Mouse (Mus musculus): Measurements from ENCODE around the gene Sec61a2. TPM values are rescaled to one million over a fixed set of nuclear protein-coding genes. Genes with fewer than 3 reads are reported as not detected.

Gene Sec61a2
- polyA plus RNA-seq, 1 experiment, result 103 TPM

- no peaks in the 10 kb centered on the region for H3K9me3 ChIP-seq (replicated peaks; ENCODE audit: control insufficient read depth, insufficient read depth, low read length, poor library complexity, severe bottlenecking)
- TF ChIP-seq EP300 (IDR thresholded peaks at IDR 0.05; ENCODE audit: insufficient read depth, low read depth, low read length) (no peak), CTCF (IDR thresholded peaks at IDR 0.05; ENCODE audit: low read depth, low read length) (peak; percentile 5), POLR2A (IDR thresholded peaks at IDR 0.05; ENCODE audit: insufficient read depth, low read length) (no peak)
- no peak overlapping the region for H3K4me3 ChIP-seq (ENCODE audit: low read depth, low read length)
- no peaks in the 10 kb centered on the region for H3K4me1 ChIP-seq (ENCODE audit: control insufficient read depth, insufficient read depth, low read length)
- H3K27ac ChIP-seq (ENCODE audit: insufficient read depth, low read length), result no peak overlapping the region
- peaks cover 10% of the 10 kb centered on the region for H3K36me3 ChIP-seq (ENCODE audit: control insufficient read depth, insufficient read depth, low read length, poor library complexity, severe bottlenecking)
- no peak overlapping the region for H3K9ac ChIP-seq (ENCODE audit: low read depth, poor library complexity, severe bottlenecking)
- no peaks in the 10 kb centered on the region for H3K27me3 ChIP-seq (ENCODE audit: control insufficient read depth, insufficient read depth, low read length, poor library complexity, severe bottlenecking)
Observed at GRCm38 (mm10) chr2:5906625-5907024, 11.4 kb upstream of the Sec61a2 start.

GRCm38 (mm10) chr2:5906092-5906491 is 10.9 kb upstream of the Sec61a2 start:
- Histone ChIP-seq H3K27ac (ENCODE audit: insufficient read depth, low read length) (no peak overlapping the region), H3K9me3 (replicated peaks; ENCODE audit: control insufficient read depth, insufficient read depth, low read length, poor library complexity, severe bottlenecking) (no peaks in the 10 kb centered on the region), H3K4me1 (ENCODE audit: control insufficient read depth, insufficient read depth, low read length) (no peaks in the 10 kb centered on the region), H3K4me3 (ENCODE audit: low read depth, low read length) (no peak overlapping the region), H3K27me3 (ENCODE audit: control insufficient read depth, insufficient read depth, low read length, poor library complexity, severe bottlenecking) (no peaks in the 10 kb centered on the region), H3K36me3 (ENCODE audit: control insufficient read depth, insufficient read depth, low read length, poor library complexity, severe bottlenecking) (peaks cover 10% of the 10 kb centered on the region), H3K9ac (ENCODE audit: low read depth, poor library complexity, severe bottlenecking) (no peak overlapping the region)
- TF ChIP-seq POLR2A (IDR thresholded peaks at IDR 0.05; ENCODE audit: insufficient read depth, low read length) (no peak), EP300 (IDR thresholded peaks at IDR 0.05; ENCODE audit: insufficient read depth, low read depth, low read length) (no peak), CTCF (IDR thresholded peaks at IDR 0.05; ENCODE audit: low read depth, low read length) (no peak)

GRCm38 (mm10) chr2:5900145-5900544 is 4.9 kb upstream of the Sec61a2 start:
- H3K9ac ChIP-seq (ENCODE audit: low read depth, poor library complexity, severe bottlenecking), result no peak overlapping the region
- no peaks in the 10 kb centered on the region for H3K9me3 ChIP-seq (replicated peaks; ENCODE audit: control insufficient read depth, insufficient read depth, low read length, poor library complexity, severe bottlenecking)
- H3K36me3 ChIP-seq (ENCODE audit: control insufficient read depth, insufficient read depth, low read length, poor library complexity, severe bottlenecking), result peaks cover 8% of the 10 kb centered on the region
- H3K27me3 ChIP-seq (ENCODE audit: control insufficient read depth, insufficient read depth, low read length, poor library complexity, severe bottlenecking), result no peaks in the 10 kb centered on the region
- TF ChIP-seq EP300 (IDR thresholded peaks at IDR 0.05; ENCODE audit: insufficient read depth, low read depth, low read length) (no peak), CTCF (IDR thresholded peaks at IDR 0.05; ENCODE audit: low read depth, low read length) (peak; percentile 76)
- H3K4me3 ChIP-seq (ENCODE audit: low read depth, low read length), result no peak overlapping the region
- H3K4me1 ChIP-seq (ENCODE audit: control insufficient read depth, insufficient read depth, low read length), result no peaks in the 10 kb centered on the region
- H3K27ac ChIP-seq (ENCODE audit: insufficient read depth, low read length), result no peak overlapping the region

GRCm38 (mm10) chr2:5894296-5894695 is 936 bp downstream of the Sec61a2 start:
- H3K27me3 ChIP-seq (ENCODE audit: control insufficient read depth, insufficient read depth, low read length, poor library complexity, severe bottlenecking), result no peaks in the 10 kb centered on the region
- no peaks in the 10 kb centered on the region for H3K9me3 ChIP-seq (replicated peaks; ENCODE audit: control insufficient read depth, insufficient read depth, low read length, poor library complexity, severe bottlenecking)
- H3K27ac ChIP-seq (ENCODE audit: insufficient read depth, low read length), result no peak overlapping the region
- peaks cover 12% of the 10 kb centered on the region for H3K36me3 ChIP-seq (ENCODE audit: control insufficient read depth, insufficient read depth, low read length, poor library complexity, severe bottlenecking)
- TF ChIP-seq CTCF (IDR thresholded peaks at IDR 0.05; ENCODE audit: low read depth, low read length) (no peak), EP300 (IDR thresholded peaks at IDR 0.05; ENCODE audit: insufficient read depth, low read depth, low read length) (no peak), POLR2A (IDR thresholded peaks at IDR 0.05; ENCODE audit: insufficient read depth, low read length) (no peak)
- H3K9ac ChIP-seq (ENCODE audit: low read depth, poor library complexity, severe bottlenecking), result peak overlapping the region; percentile 96
- H3K4me3 ChIP-seq (ENCODE audit: low read depth, low read length), result peak overlapping the region; percentile 97
- no peaks in the 10 kb centered on the region for H3K4me1 ChIP-seq (ENCODE audit: control insufficient read depth, insufficient read depth, low read length)

GRCm38 (mm10) chr2:5889412-5889811 is 5.8 kb downstream of the Sec61a2 start:
- no peaks in the 10 kb centered on the region for H3K9me3 ChIP-seq (replicated peaks; ENCODE audit: control insufficient read depth, insufficient read depth, low read length, poor library complexity, severe bottlenecking)
- H3K4me3 ChIP-seq (ENCODE audit: low read depth, low read length), result no peak overlapping the region
- no peak for TF ChIP-seq CTCF (IDR thresholded peaks at IDR 0.05; ENCODE audit: low read depth, low read length)
- TF ChIP-seq EP300 (IDR thresholded peaks at IDR 0.05; ENCODE audit: insufficient read depth, low read depth, low read length), result no peak
- no peak for TF ChIP-seq POLR2A (IDR thresholded peaks at IDR 0.05; ENCODE audit: insufficient read depth, low read length)
- peaks cover 32% of the 10 kb centered on the region for H3K36me3 ChIP-seq (ENCODE audit: control insufficient read depth, insufficient read depth, low read length, poor library complexity, severe bottlenecking)
- no peak overlapping the region for H3K27ac ChIP-seq (ENCODE audit: insufficient read depth, low read length)
- H3K4me1 ChIP-seq (ENCODE audit: control insufficient read depth, insufficient read depth, low read length), result no peaks in the 10 kb centered on the region
- H3K27me3 ChIP-seq (ENCODE audit: control insufficient read depth, insufficient read depth, low read length, poor library complexity, severe bottlenecking), result no peaks in the 10 kb centered on the region
- no peak overlapping the region for H3K9ac ChIP-seq (ENCODE audit: low read depth, poor library complexity, severe bottlenecking)

GRCm38 (mm10) chr2:5888865-5889264 is 6.4 kb downstream of the Sec61a2 start:
- no peak overlapping the region for H3K4me3 ChIP-seq (ENCODE audit: low read depth, low read length)
- H3K27ac ChIP-seq (ENCODE audit: insufficient read depth, low read length), result no peak overlapping the region
- peaks cover 33% of the 10 kb centered on the region for H3K36me3 ChIP-seq (ENCODE audit: control insufficient read depth, insufficient read depth, low read length, poor library complexity, severe bottlenecking)
- TF ChIP-seq EP300 (IDR thresholded peaks at IDR 0.05; ENCODE audit: insufficient read depth, low read depth, low read length), result no peak
- TF ChIP-seq CTCF (IDR thresholded peaks at IDR 0.05; ENCODE audit: low read depth, low read length), result no peak
- TF ChIP-seq POLR2A (IDR thresholded peaks at IDR 0.05; ENCODE audit: insufficient read depth, low read length), result no peak
- no peak overlapping the region for H3K9ac ChIP-seq (ENCODE audit: low read depth, poor library complexity, severe bottlenecking)
- H3K4me1 ChIP-seq (ENCODE audit: control insufficient read depth, insufficient read depth, low read length), result no peaks in the 10 kb centered on the region
- H3K27me3 ChIP-seq (ENCODE audit: control insufficient read depth, insufficient read depth, low read length, poor library complexity, severe bottlenecking), result no peaks in the 10 kb centered on the region
- H3K9me3 ChIP-seq (replicated peaks; ENCODE audit: control insufficient read depth, insufficient read depth, low read length, poor library complexity, severe bottlenecking), result no peaks in the 10 kb centered on the region

All from ES-Bruce4 (cell line).